Mouse (Mus musculus) heart, adult 11 months (tissue): Measurements from ENCODE around the gene Mylk.
"Not testable (repeated sequence)": the region's sequence is repeated elsewhere in the genome, so short reads cannot be mapped to it uniquely, and the experiment has no call there.

Experiments used
- DNase-seq: peaks from one replicate; pipeline ENCODE4 v3.0.0; 2022

Gene Mylk

DNA sequence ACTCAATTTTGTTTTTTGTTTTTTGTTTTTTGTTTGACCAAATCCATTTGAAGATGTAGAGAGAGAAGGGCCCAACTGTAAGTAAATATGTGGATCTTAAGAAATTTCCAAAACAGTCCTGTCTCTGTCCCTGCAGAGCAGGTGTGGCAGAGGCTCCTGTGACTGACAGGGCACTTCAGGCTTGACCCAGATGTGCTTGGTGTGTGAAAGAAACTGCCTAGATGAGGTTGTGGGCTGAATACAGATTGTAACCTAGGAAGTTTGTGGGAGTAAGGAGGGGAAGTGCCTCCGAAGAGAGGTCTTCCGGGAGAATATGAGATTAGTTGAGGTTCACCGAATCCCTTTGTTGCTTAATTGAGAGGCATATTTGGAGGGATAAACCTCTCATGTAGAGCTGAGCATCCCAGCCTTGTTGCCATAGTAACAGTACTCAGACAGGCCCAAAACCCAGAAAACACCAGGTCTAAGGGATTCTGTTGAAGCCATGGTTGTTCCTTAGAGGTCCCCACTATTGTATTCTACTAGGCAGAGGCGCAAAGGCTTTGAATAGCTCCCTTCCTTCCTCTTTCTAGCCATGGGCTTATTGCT lies 27.5 kb downstream of the Mylk start:
- DNase-seq: no peak

DNA sequence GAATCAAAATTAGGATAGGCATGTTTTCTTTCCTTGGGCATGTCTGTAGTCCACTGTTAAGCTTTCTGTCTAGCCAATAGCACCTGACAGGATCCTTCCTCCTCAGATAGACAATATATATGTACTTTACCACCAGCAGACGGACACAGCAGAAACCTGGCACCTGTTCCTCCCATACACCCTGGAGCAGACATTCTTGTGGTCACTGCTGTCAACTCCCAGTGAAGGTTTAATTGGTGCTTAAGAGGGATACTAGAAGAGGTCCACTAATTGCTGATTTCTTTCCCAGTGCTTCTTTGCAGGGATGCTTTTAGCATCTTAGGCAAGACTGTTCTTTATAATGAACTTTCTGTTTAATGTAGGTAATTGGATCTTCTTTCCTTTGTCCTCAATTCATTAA lies 37.4 kb downstream of the Mylk start:
- no peak for DNase-seq

DNA sequence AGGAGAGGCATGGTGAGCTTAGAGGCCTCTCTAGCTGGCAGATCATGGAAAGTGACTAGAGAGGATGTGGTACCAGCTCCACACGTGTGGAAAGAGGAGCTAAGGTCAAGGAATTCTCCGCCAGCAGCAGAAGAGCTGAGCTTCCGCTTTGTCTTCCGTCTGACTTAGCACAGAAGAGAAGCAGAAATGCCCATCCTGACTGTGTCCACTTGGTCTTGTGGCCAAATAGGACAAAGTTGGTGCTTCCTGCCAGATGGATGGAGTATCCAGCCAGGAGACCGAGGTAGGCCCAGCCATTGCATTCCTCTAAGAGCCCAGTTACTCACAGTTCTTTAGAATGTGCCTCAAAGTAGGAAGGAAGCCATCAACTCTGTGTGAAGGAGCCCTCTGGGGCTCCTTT lies 38.5 kb downstream of the Mylk start:
- peak; percentile 54 for DNase-seq

DNA sequence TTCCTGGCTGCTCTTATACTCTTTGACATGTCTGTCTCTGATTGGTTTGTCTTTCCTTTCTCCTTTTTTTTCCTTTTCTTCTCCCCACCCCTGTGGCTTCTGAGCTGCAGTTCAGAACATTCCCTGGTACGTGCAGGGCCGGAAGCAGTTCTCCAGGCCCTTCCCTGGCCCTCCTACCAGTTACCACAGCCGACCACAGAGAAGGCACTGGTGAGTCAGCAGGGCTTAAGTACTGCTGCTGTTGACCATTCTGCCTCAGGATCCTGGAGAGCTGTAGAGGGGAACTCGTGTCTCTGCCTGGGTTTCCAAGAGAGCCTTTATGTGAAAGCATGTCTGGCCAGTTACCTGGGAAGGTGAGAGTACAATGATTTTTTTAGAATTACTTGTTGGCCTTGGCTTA lies 39.7 kb downstream of the Mylk start:
- peak; percentile 21 for DNase-seq

DNA sequence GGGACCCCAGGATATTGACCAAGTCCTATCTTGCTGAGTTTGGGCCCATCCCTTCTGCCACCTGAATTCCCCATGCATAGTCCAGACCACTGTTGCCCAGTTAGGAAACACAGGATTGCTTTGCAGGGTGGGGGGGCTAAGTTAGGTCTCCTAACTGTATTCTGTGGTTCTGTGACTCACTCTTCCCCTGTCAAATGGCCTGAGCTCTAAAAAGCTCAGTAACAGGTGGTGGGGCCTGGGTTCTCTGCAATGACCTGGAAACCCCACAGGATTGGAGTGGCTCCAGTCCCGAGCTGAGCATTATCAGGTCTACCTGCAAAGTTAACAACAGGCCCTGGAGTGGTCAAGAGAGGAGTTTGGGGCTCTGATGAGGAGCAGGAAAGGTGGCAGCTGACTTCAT lies 47.5 kb downstream of the Mylk start:
- peak; percentile 54 for DNase-seq

DNA sequence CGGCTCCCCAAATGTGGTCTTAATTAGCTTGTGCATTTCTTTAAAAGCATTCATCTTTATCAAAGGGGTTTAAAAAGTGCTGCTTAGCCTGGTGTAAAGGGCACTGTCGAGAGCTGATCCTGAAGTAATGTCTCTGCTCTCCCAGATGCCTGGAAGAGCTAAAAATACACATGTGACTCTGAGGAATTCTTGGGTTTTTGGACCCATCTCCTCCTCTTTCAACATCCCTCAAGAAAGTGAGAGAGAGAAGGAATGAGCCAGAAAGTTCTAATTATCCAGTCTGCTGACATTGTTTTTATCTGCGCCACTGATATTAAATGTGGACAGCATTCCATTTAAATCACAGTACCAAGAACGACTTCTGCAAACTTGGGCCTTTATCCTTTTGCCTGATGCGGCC lies 48.0 kb downstream of the Mylk start:
- DNase-seq: no peak

DNA sequence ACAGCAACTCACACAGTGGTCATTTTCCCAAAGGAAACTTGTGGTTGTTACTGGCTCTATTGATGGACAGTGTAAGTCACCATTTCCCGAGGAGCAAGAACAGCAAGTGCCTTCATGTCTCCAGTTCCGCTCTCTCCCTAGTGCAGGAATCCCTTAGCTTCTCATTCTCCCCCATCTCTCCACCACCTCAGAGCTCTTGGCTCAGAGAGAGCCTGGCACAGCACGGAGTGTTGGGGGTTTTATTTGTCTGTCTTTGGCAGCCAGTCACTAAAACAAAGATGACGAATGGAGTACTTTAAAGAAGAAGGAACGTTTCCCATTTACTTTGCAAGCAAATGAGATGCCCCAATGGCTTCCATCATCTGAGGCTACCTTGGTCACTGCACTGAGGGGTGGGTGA lies 56.2 kb downstream of the Mylk start:
- no peak for DNase-seq

DNA sequence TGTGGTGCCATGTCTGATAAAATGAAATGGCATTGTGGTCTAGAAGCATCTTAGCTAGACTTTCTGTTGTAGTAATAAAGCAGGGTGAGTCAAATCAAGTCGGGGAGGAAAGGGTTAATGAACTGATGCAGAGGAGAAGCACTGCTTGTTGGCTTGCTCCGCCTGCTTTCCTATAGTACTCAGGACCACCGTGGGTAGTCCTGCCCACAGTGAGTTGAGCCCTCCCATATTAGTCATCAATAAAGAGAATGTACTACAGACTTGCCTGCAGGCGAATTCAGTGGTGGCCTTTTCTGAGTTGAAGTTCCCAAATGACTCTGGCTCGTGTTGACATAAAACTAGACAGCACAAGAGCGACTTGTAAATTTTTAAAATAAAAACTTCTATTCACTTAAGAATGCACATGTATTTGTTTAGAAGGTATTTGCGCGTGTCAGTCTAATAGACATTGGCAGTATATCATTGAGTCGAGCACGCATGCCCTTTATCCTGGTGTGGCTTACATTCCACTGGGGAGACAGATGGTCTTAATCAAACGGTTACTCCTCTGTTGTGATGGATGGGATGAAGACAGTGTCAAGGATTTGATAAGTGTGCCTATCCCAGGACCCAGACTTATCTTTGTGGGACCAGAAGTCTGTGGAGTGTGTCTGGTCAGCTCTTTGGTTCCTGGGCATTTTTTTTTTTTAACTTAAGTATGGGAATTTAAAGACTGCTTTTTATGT lies 59.4 kb downstream of the Mylk start:
- DNase-seq: no peak

DNA sequence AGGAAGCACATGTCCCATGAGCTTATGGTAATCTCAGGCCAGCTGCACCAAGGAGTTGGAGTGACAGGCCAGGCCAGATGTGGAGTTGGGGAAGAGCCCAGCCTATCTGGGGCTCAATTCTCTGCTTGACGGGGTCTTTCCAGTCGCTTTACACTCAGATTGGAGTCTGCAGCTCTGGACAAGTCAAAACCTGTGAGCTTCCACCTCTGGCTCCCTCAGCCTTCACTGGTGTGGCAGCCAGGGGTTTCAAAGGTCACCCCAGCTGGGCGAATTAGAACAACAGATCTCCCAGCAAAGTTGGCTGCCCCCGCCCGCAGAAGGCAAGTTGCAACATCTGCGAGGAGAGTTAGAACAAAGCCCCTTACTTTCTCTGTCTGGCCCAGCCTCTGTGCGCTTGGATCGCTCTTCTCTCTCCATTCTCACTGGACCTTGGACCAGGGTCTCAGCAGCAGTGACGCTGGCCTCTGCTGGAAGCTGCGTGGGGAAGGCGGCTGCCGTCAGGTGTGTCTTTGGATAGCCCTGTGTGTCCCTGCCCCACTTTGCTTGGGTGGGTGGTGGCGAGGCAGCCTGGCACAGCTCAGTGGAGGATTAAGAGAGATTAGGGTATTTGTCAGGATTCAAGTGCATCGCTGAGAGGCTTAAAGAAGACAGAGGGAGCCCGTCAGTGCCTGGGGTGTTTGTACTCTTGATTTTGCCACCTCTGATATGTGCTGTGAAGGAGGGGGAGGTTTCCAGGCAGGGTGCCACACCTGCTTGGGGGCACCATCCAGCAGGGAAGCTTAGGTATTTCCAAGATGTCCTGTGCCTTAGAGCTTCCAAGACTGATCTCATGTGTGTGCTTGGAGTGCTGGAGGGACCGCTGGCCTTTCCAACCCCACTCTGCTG lies 62.1 kb downstream of the Mylk start:
- peak; percentile 97 for DNase-seq

DNA sequence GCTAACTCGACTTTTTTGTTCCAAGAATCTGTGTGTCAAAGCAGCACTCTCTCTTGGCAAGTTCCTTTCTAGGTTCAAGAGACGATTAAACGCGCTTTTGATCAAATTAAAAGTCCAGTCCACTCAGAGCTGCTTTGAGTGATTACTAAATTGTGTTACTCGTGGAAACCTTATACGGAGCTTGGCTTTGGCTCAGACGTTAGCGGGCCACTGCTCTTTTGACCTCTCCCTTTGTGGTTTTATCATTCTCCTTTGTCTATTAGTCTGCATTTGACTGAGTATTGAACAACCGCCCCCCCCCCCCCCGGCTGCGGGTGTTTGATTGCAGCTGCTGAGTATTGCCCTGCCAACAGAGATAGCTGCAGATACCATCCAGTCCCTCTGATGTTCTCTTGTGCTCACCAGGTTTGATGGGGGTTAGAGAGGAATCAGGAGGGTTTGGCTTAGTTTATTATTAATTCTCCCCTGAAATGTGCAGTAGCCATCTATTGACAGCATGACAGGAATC lies 62.8 kb downstream of the Mylk start:
- no peak for DNase-seq

DNA sequence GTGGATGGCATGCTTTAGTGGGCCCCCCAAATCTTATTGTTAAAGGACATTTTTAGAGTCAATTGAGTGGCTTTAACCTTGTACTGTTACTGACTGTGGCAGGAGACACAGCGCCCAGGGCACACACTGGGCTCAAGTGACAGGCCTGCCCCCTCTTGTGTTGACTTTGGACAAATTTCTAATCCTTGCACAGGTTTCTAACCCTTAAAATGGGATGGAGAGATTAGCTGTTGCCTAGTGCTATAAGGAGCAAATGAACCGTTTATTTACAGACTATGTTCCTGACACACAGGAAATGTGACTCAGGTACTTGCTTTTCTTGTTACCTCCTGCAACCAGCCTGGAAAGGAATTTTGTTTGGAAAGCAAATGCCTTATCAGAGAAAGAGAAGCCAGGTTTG lies 67.2 kb downstream of the Mylk start:
- no peak for DNase-seq

DNA sequence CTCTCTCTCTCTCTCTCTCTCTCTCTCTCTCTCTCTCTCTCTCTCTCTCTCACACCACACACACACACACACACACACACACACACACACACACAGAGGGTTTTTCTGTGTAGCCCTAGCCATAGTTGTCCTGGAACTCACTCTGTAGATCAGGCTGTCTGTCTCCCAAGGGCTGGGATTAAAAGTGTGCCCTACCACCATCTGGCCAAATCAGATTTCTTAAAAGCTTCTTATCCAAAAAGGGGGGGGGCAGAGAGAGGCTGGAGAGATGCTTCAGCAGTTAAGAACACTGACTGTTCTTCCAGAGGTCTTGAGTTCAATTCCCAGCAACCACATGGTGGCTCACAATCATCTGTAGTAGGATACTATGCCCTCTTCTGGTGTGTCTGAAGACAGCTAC lies 68.2 kb downstream of the Mylk start:
- DNase-seq: not testable (repeated sequence)

DNA sequence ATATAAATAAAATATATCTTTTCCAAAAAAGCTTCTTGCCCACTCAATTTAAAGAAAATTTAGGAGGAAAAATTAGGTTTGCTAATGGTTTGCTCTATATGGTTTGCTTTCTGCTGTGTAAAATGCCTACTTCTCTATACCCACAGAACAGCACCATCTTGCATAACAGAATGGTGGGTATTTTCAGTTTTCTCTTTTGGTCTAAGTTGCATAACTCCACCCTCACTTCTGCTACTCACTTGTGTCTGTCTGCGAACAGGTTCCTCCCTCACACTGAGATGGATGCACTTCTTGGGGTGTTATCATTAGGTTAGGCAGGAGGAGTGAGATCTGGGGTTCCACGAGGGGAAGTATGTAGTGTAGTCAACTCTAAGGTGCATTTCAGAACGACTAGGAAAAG lies 68.6 kb downstream of the Mylk start:
- no peak for DNase-seq

DNA sequence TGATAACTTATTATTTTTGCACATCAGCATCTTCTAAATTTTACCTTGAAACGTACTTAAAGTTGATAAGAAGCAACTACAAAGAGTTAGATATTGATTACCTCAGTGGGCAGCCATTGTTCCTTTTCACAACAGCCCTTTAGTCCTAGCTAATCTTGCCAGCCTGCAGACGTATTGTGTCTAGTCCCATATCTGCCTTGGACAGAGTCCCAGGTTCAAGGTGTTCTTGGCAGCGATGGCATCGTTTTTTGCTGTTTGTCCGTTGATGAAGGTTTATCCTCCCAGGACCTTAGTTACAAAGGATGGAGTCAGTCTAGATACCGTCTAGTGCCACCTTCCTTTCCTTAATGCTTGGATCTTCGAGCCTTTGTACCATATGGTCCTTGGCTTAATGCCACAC lies 69.6 kb downstream of the Mylk start:
- DNase-seq: no peak

DNA sequence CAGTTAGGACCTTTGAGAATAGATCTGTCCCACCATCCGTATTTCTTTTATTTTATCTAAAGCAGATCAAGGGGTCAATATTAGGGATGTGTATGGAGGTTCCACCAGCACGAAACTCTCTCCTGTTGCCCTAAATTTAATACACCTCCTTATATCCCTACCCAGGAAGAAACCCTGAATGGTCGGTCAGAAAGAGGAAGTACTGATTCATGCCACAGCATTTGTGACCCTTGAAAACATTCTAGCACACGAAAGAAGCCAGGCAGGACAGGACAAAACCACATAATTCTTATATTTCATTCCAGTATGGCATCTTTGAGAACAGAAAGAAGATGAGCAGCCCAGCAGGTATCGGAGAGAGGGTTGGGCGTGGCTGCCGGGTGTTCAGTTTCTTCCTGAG lies 71.5 kb downstream of the Mylk start:
- no peak for DNase-seq

DNA sequence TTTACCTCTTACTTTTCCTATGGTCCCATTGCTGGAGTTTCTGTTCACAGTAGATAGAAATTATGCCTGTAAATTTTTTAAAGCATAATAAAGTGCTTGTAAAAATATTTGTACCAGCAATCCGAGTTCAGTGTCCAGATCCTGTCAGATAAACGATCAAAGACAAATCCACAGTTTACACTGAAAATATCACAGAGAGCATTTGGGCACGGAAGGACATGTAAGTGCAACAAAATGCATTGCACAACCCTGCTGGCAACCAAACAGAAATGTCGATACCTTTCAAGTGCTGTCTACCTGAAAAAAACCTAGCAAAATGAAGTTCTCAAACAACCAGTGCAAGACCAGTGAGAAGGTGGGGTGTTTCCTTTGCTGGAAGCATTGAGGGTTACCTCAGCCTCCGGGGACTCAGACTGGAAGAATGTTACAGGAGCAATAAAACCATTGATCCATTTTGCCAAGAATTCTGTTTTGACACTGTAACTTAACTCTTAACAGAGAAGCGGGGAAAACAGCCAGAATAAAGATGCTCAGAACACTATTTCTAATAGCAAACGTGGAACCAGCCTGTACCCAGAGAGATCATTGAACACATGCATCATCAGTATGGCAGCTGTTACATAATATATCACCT lies 80.2 kb downstream of the Mylk start:
- DNase-seq: no peak

DNA sequence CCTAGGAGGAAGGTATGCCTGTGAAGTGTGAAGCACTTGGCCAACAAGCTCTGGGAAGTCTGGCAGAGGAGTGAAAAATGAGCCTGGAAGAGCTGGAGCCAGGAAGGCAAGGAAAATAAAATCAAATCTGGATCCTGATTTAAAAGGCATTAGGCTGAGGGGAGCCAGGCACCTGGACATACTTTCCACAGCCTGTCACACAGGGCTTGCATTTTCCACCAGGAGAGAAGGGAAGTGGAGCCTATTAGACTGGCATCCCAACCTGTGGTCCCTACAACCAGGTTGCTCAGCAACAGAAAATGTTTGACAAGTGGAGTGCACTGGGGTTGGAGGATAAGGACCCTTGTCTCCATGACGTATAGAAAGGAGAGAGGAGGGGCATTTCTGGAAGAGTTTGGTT lies 89.5 kb downstream of the Mylk start:
- DNase-seq: no peak

DNA sequence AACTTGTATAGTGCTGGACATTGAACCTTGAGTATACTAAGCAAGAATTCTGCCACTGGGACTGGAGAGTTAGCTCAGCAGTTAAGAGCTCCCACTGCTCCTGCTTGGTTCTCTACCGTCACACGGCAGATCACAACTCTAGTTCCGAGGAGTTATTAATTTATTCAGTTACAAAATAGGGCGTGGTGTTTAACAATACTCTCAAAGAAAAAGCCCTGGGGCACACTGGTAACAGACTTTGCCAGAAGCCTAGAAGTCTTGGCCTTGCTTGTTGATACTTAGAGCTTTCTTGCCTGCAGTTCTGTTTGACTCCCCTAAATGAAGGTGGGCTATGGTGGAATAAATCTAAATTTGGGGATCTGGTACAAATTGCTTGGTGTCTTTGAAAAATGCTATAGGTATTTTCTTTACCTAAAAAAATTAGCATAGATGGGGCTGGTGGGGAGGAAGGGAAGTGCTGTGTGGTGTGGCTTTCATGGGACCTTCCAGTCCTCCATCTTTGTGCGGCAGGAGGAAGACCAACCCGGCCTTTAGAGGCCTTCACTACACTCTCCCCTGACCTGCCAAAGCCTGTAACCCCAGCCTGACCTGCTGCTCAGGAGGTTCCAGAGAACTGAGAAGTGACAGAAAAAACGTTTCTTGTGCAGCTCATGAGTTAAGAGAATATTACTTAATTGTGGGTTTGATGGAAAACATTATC lies 94.1 kb downstream of the Mylk start:
- DNase-seq: no peak

DNA sequence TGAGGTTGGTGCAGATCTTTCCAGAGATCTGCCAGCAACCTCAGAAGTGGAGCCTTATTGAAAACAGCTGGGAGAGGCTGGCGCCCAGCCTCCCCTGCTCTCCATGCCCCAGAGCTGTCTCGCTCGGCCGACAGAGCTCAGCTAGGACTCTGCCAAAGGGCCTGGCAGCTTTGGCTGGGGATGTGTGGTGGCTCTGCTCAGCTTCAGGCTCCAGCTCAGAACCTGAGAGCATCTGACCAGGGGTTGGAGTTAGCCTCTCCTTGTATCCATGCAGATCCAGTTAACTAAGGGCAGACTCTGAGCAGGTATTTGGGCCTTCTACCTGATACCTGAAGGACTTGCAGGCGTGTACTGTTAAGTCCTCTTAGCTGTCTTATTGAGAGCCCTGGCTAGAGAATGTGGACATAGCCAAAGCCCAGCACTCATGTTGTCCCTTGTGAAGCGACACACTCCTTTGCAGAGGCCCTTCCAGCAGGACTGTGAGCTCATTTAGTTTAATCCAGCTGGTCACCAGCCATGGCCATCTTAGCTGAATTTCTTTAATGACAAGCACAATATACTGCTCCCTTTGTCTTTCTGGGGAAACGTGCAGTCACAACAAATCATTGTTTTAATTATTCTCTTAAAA lies 94.8 kb downstream of the Mylk start:
- DNase-seq: no peak

DNA sequence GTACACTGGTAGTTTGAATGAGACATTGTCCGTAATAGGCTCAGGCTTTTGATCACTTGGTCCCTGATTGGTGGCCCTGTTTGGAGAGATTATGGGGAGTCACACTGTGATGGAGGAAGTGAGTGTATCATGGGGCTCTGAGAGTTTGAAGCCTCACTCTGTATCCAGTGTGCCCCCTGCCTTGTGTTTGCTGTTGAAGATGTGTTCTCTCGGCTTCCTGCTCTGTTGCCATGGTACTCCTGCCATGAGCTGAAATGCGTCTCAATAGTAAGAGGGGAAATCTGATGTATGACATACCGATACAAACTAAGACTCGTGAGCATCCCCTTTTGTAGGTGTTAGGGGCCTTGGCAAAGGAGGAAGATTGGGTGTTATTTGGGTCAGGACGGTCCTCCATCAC lies 99.8 kb downstream of the Mylk start:
- DNase-seq: no peak

DNA sequence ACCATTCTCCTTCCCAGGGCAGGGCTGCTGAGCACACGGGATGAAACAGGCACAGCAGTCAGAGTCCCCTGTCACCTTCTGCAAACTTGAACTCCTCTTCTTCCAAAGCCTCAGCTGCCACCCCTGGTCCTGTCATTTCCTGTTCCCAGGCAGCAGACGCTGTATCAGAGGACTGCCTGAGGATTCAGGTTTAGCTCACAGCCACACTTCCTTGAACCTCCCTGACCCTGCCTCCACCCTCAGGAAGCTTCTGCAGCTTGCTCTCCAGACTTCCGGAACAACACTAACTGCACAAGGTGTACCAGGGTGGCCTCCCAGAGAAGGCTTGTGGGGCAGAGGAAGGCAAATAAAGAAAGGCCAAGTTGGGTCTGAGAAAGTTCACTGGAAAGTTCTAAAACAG lies 102.6 kb downstream of the Mylk start:
- no peak for DNase-seq

DNA sequence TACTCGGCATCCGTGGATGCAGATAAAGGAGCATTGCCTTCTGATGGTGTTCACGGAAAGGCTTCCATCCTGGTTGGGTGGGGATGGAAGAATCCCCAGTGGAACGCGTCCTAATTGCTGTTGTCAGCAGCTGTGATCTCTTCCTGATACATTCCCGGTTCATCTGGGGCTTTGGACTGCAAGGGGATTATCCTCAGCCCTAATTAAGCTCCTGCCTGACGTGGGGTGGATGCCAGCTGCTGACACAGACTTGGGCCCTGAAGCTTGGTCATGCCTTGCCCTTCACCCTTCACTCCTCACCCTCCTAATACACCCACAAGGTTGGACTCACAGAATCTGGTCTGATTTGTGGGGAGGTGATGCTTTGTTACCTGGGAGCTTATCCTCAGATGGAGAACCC lies 109.1 kb downstream of the Mylk start:
- DNase-seq: no peak
